Mouse (Mus musculus) urinary bladder, adult 2 months (tissue): ENCODE data around the gene Cdyl2. TPM values are rescaled to one million over a fixed set of nuclear protein-coding genes. Genes with fewer than 3 reads are reported as not detected.

ENCODE experiments used
- DNase-seq: peaks from one replicate; pipeline ENCODE4 v3.0.0; 2022; ENCODE audit warnings: low spot score
- polyA plus RNA-seq: library from polyadenylated mRNA; depleted of rRNA; stranded (reverse); fragments of >200 nt; gene quantifications from 2 replicates; pipeline ENCODE4 v1.2.3, GENCODE M21; 2012

The Cdyl2 gene
- polyA plus RNA-seq, 1 experiment, result 1.0 TPM

DNA sequence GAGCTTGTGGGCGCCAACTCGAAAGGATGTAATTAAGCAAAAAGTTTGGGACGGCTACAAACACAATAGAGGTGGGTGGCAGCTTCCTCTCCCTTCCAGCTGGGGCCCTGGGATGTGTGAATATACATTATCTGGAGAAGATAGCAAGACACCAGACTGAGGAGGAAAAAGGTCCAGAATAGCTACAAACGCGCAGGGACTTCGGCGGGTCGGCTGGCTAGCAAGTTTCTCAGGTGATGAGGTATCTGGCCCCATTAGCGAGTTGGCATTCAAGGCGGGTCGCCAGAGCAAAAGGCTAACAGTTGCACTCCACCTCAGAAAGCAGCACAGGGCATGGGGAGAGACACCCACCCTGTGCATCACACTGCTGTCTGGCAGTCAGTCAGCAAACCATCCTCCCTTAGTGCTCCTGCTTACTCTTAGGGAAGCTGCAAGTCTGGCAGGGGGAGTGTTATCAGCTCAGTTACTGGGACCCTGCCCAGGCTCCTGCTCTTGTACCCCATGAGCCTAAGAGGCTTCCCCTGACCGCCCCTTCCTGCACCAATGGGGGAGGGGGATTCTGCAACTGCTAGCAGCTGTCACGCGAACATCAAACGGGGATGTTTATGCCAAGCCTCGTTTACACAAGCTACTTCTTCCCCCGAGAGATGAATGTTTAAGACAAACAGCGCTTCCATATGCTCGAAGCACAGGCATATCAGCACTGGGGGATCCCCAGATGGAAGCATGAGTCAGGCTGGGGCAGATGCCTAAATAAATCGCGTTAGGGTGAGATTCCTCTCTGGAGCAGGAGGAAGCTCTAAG lies 111.4 kb downstream of the Cdyl2 start:
- no peak for DNase-seq

DNA sequence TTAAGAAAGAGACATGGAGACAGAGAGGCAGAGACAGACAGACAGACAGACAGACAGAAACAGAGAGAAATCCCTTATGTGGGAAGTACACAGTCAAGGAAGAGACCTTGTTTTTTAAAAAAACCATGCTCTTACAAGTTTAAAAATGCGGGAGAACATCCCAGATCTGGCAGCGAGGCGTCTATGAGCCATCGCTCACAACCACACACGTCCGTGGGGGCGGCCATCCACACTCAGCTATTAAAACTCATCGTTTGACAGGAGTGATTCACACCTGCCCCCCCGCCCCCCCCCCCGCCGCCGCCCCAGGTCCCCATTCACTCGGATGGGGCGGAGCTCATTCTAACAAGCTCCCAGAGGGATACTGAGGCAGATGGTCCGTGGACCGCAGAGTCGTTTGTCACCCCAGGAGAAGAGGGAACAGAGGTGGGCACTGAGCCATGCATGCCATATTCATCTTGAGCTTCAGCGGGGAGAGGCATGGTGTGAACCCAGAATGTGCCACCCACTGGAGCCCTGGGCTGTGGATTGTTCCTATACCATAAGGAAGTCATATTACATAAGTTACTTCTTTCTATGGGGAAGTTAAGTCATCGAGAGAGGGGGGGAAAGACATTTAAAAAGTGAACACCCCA lies 113.0 kb downstream of the Cdyl2 start:
- DNase-seq, result no peak

DNA sequence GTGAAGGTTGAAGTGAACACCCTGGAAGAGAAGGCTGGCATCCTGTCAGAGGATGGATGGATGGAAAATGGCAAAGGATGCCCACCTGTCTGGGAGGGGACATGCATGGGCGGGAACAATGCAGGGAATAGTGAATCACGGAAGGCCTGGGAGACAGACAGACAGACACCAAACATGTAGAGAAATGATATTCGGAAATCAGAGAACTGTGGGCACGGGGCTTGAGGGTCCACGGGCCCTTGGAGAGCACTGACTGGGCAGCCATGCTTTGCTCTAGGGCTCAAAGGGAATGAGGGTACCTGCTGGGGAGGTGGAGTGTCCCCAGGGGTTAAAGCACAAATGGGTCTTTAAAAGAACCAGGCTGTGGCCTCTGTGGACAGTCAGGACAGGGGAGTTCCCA lies 113.6 kb downstream of the Cdyl2 start:
- no peak for DNase-seq

DNA sequence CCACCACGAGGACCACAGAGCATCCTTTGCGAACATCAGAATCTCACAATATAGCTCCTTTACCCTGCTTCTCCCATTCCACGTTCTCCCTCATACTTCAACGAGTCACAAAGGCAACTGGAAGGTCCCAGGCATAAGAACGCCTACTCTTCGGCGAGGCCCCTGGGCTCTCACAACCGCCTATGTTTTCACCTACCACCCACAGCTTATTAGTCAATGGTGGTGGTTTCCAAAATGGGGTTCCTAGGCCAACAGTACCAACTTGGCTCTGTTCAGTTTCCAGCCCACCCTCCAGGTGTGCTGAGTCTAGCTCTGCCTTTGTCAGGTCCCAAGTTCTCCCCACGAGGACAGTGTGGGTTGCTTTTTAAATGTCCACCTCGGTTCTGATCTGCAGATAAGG lies 114.0 kb downstream of the Cdyl2 start:
- no peak for DNase-seq

DNA sequence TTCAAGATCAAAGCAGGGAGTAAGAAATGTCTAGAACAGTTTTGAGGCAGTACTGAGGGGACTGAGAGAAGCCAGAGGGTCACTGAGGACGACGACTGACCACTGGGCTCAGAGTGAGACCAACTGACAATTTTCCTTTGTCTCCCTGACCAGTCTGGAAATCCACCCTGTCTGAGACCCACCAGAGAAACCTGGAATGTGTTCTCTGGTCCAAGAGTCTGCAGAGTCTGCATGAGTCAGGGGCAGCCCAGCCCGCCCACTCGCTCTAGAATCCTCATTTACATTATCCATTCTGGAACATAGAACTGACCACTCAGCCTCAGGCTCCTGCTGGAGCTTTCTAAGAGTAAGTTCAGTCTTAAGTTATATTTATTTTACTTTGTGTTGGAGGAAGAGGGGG lies 114.9 kb downstream of the Cdyl2 start:
- DNase-seq, result no peak

GRCm38 (mm10) chr8:116616369-116616768 lies 116.4 kb downstream of the Cdyl2 start:
- DNase-seq, result no peak

DNA sequence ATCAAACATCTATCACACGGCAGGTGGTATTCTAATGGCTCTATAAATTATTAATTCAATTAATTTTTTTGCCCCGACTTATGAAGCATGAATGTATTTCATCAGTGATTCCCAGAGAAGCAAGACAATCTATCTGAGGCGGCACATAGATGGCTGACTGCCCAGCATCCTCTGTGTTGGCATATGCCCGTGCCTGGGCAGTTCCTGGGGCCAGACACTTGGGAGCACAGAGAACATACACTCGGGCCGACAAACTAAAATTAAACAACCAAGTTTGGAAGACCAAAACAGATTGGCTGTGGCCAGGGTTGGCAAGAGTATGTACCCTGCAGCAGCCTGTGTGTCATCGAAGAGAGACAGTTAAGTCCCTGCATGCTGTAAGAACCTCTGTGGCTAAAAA lies 117.9 kb downstream of the Cdyl2 start:
- no peak for DNase-seq

DNA sequence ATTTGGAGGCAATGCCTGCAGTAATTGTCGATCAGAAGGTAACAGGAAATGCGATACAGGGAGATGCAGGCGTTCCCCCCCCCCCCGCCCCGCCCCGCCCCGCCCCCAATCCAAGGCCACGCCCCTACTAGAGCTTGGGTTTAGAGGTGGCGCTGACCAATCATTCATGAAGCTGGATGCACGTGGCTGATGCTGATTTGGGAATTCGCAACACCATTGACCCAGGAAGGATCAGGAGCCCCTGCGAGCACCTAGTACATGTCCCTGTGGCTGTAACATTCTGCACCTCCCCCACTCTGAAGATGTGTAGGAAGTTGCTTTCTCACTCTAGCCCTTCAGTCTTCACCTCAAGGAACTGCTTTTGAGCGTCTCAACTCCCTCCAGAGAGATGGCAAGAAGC lies 126.6 kb downstream of the Cdyl2 start:
- DNase-seq, result no peak

GRCm38 (mm10) chr8:116602806-116603205 lies 130.0 kb downstream of the Cdyl2 start:
- DNase-seq, result no peak

GRCm38 (mm10) chr8:116599728-116600127 lies 133.1 kb downstream of the Cdyl2 start:
- DNase-seq, result no peak

DNA sequence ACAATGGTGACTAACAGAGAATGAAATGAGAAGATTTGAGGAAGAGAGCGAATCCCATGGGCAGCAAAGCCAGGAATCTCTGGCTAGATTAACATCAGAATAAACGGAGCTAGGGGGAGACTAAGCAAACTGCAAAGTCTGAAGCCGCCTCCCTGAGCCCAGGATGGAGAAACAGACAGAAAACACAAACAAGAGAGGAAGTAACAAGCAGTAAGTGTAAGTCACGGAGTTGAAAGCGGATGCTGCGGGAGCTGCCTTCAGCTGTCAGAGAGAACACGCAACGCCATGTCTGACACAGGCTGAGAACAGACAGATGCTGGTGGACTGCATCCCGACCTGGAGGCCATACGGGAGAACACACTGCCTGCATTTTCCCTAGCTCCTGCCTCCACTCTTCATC lies 141.6 kb downstream of the Cdyl2 start:
- no peak for DNase-seq

DNA sequence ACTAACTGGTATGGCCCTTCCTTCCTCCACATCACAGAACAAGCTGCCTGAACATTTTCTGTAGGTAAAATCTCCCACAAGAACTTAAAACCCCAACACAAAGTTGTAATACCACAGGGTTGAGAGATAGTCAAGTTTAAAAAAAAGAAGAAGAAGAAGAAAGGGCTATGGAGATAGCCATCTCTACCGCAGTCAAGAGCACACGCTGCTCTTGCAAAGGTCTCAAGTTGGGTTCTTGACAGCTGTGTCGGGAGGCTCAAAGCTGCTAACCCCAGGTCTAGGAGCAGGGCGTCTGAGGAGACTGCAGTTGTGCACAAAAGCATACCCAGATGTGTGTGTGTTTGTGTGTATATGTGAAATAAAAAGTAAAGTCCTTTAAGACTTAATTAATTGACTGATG lies 142.2 kb downstream of the Cdyl2 start:
- DNase-seq, result no peak

GRCm38 (mm10) chr8:116590106-116590505 lies 142.7 kb downstream of the Cdyl2 start:
- no peak for DNase-seq

GRCm38 (mm10) chr8:116587616-116588468 lies 144.9 kb downstream of the Cdyl2 start:
- DNase-seq, result no peak

- no peak for DNase-seq
These were observed 151.3 kb downstream of the Cdyl2 start for GRCm38 (mm10) chr8:116581318-116582019.

DNA sequence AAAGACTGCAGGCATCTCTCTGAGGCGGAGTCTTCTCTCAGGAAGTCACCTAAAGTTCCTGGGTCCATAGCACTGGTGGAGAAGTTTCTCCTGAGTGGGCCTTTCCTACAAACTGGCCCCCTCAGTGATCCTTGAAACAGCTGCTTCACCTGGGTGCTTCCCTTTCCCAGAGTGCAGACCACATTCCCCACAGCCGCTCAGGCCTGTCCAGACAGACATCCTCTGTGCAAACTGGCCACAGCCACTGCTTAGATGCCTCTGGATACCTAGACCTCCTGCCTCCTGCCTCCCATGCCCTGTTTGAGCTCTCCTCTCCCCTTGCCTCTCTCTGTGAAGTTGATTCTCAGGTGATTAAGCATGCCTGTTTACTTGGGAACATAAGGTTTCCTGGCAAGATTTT lies 156.1 kb downstream of the Cdyl2 start:
- DNase-seq, result no peak

- DNase-seq, result no peak
These were observed 159.7 kb downstream of the Cdyl2 start for GRCm38 (mm10) chr8:116573085-116573484.

DNA sequence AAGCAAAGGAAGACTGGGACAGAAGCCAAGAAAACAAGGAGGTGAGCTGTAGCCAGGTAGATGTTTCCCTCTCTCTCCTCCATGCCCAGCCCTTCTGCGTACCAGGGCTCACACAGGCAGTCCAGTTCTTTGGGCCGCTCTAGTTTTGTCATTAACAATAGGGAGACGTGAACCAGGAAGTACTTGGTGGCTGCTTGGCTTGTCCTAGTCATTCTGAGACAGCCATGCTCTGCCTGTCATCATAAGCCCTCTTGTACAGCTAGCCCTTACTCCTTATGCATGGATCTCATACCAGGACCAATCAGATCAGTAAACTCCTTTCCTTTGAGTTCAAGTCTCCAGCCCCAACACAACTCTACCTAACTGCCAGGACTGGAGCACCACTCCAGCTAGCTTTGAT lies 180.0 kb downstream of the Cdyl2 start:
- no peak for DNase-seq

DNA sequence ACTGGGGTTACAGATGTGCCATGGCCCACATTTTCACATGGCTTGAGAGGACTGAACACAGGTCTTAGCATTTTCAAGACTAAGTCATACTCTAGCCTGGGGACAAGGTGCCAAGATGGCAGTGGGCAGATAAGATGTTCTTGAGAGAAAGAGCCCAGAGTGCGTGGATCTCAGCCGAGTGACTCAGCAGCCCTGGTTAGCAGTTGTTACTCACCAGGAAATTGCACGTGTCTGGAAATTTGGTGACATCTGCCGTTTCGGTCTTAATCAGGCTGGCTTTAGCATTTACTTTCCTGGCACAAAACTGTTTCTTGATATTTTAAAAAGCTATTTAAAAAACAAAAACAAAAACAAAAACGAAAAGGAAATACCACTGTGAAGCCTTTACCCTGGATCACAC lies 180.5 kb downstream of the Cdyl2 start:
- DNase-seq, result no peak

GRCm38 (mm10) chr8:116543366-116543765 lies 189.4 kb downstream of the Cdyl2 start:
- no peak for DNase-seq

DNA sequence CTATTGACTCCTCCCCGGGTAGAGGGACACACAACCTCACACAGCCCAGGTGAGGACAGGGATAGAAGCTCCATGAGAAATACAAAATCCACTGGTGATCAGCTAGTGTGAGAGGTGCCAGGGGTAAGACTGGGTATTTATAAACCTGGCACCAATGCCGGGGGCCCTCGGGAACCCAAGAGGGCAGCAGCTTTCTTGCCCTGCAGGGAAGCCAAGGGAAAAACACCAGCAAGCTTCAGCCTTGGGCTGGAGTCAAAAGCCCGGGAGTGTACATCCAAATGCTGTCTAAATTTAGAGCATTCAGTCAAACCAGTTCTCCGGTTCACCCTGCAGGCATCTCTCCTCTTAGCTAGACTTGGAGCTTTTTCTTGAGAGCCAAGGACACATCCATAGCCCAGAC lies 189.9 kb downstream of the Cdyl2 start:
- no peak for DNase-seq

- no peak for DNase-seq
These were observed 192.7 kb downstream of the Cdyl2 start for GRCm38 (mm10) chr8:116540136-116540535.
